Mouse (Mus musculus) mouse embryonic stem cell (cell line): ENCODE results near the gene Paqr8.

Experiments
- in situ Hi-C, 2 experiments: fragments of 300-500 bp; cut with MboI; formaldehyde crosslinking; loops; 1 replicate in 1 of 2; 3 replicates in 1 of 2; pipeline ENCODE4 v1.14.3; 2019 to 2020; ENCODE audit warnings: low sequenced_read_pairs in 2 of 2, low pct_unique_long_range_greater_than_20kb in 1 of 2, mixed read lengths in 1 of 2; ENCODE audit not compliant: unreplicated experiment in 1 of 2

The Paqr8 gene

DNA sequence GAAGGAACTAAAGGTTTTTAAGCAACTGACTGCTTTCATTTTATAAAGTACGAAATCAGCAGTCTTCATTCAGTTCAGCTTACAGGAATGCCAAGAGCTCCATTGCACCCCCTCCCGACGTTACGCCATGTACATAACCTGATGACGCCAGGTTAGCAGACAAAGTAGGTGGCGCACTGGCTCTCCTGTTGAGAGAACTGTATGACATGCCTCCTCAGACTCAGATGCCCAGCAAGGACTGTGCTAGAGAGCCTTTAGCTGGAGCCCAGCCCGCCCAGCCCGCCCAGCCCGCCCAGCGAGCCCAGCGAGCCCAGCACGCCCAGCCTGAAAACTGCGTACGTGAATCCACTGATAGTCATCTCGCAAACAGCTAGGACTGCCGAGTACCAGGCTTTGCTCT is 49.7 kb downstream of the Paqr8 start:
- in situ Hi-C loops = loop anchor here in 1 of 2 experiments (25.0 kb wide), 1 partner anchor 222 kb away; no protein-coding TSS in a partner anchor

DNA sequence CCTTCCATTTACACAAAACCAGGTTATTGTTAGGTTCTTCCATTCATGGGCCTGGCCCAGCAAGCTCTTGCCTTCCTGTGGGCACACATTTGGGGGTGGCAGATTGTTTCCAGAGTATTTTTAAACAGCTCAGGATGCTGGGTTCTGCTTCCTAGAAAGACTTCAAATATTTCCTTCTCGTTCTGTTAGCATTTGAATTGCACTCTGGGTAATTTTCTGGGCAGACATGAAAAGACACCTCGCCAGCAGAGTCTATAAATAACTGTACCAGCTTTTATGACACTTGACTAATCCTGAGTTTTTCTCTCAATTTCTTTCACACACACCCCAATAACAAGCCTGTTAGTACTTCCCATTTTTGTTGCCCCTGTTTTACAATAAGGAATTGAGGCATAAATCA is 50.9 kb downstream of the Paqr8 start:
- in situ Hi-C loops = loop anchor here in 1 of 2 experiments (25.0 kb wide), 1 partner anchor 221 kb away; no protein-coding TSS in a partner anchor

DNA sequence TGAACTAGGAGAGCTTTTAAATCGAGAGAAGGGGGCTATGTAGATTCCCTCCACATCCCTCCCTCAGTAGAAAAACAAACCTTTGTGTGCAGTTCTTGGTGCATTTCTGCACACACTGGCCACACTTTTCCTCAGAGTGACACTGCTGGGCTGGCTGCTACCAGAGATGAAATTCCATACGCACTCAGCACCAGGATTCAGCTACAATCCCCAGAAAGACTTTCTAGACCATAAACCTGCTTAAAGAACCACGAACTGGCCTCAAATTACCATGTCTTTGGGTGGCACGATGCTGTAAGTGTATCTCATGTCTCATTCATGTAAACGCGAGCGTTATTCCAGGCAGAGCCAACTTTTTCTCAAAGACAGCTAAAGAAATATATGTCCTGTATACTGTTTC is 51.5 kb downstream of the Paqr8 start:
- in situ Hi-C loops = loop anchor here in 1 of 2 experiments (25.0 kb wide), 1 partner anchor 220 kb away; no protein-coding TSS in a partner anchor

DNA sequence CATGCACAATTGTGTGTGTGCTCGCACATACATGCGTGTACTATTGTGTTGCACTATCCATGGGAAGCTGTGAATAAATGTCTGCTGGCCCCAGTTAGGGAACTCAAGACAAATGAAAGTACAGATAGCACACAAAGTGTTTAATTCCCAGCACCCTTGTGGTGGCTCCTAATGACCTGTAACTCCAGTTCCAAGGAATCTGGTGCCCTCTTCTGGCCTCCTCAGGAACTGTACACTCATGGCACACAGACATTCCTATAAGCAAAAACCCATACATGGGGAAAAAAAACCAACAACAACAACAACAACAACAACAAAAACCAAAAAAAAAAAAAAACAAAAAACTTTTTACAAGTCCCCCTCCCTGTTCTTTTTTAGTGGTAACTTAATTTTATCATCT is 52.6 kb downstream of the Paqr8 start:
- in situ Hi-C loops = loop anchor here in 1 of 2 experiments (25.0 kb wide), 1 partner anchor 219 kb away; no protein-coding TSS in a partner anchor

DNA sequence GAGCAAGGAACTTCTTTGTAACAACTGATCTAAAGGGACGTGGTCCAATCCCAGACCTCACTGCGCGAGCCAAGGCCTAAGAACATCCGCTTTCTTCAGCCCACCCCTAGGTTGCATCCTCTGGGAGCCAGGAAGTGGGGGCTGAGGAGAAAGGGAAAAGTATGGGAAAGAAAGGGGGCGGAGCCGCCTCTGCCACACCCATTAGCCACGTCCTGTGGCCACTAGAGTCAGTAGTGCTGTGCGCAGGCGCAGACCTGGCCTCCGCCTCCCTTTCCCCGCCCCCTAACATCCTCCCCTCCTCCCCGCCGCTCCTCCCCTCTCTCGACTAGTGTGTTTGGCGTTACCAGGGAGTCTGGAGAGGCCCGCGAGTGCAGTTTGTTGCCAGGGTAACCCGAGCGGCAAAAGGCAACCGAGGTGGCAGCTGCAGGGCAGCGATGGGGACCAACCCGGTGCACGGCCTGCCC is 60.9 kb downstream of the Paqr8 start, which contains the start of gene Efhc1:
TSS of gene Efhc1 (plus strand) at position 327 of the 464 bp plus-strand sequence.
- in situ Hi-C loops = no loop called here

DNA sequence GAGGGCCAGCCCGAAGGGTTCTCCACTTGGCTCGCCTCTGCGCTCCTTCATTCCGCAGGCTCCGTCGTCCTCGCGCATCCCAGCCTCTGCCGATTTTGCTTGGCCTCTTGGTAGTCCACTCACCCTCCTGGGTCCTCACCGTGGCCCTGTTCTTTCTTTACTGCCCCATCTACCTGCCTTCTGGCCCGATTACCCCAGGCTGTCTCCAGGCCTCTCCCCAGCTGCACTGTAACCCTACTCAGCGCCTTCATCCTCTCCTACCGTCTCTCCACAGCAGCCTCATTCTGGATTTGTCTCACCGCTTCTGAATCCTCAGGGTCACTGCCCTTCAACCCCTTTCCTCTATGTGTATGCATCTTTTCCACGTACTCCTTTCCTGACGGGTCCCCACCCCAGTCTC is 61.4 kb downstream of the Paqr8 start:
- in situ Hi-C loops = no loop called here

DNA sequence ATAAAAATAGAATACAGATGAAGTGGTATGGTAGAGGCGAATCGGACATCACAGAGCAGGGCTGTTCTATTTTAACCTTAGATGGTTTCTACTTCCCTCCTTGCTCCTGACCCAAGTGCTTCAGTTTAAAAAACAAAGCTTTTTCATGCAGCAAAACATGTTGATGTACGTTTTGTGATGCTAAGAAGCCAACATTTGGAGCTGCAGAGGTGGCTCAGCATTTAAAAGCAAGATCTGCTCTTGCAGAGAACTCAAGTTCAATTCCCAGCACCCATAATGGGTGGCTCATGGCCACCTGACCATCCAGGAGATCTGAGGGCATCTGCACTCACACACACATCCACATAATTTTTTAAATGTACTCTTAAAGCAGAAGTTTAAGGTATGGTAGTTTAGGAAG is 64.5 kb downstream of the Paqr8 start:
- in situ Hi-C loops = no loop called here

DNA sequence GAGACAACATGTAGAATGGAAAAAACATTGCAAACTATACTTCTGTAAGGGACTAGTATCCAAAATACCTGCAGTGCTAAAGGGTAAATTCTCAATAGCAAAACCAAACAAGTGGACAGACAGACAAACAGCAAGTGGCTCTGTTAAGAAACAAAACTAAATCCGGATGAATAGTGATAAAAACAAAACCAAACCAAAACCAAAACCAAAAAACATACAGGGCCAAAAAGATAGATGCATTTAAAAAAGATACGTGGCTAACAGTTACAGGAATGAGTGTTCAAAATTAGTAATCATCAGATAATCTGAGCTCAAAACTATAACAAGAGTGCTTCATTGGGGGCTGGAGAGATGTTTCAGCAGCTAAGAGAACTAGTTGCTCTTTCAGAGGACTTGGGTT is 79.2 kb downstream of the Paqr8 start:
- in situ Hi-C loops = no loop called here

DNA sequence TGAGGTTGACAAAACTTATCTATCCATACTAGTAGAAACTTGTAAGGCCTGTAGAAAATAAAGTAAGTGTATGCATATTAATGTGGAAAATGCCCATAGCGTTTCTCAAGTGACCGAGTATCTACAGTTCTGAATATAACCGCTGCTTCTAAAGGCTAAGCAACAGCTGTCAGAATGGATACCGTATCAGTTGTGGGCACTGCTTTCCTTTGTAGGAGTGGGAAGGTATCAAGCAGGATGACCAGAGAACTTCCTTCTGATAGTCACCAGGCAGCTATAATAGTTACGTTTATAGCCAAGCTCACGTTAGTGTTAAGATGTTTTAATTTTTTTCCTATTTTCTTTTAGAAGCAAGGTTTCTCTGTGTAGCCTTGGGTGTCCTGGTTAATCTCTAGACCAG is 83.0 kb downstream of the Paqr8 start:
- in situ Hi-C loops = no loop called here

DNA sequence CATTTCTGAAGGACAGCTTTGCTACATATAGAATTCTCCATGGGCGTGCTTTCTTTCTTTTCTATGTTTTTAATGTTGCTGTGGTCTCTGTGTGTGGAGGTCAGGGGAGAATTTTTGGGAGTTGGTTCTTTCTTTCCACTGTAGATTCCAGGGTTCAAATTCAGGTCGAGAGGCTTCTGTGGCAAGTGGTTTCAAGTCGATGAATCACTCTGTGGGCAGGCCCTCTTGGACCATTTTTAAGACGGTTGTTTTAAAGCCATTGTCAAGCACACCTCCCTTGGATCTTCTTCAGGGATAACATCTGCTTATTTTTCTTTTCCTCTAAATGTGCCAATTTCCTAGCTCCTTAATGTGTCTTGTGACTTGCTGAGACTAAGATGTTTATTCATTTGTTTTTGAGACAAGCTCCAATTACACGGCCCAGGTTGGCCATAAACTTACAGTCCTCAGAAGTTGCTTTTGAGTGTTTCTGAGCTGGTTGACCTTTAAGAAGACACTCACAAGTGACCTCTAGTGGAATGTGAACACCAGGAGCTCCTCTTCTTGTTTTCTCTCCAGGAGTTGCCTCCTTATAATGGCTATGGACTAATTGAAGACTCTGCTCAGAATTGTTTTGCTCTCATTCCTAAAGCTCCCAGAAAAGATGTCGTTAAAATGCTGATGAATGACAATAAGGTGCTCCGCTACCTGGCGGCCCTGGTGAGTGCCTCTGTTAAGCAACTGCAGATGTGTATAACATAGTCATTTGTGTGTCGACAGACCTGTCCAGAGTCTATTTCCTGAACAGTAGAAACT is 84.1 kb downstream of the Paqr8 start:
- in situ Hi-C loops = no loop called here

DNA sequence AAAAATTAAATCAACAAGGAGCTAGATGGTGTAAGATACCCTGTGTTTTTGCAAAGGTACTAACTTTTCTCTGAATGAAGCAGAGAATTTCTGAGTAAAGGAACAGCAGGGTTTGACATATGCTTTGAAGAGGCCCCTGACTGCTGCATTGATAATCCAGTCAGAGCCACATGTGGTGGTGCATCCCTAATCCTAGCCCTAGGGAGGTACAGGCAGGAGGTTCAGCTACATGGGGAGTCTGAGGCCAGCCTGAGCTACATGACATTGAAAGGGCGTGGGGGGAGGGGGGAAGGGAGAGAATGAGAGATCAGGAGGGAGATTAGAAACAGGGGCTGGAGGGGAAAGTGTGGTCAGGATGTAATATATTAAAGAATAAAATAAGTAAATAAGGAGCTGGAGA is 90.1 kb downstream of the Paqr8 start:
- in situ Hi-C loops = no loop called here

DNA sequence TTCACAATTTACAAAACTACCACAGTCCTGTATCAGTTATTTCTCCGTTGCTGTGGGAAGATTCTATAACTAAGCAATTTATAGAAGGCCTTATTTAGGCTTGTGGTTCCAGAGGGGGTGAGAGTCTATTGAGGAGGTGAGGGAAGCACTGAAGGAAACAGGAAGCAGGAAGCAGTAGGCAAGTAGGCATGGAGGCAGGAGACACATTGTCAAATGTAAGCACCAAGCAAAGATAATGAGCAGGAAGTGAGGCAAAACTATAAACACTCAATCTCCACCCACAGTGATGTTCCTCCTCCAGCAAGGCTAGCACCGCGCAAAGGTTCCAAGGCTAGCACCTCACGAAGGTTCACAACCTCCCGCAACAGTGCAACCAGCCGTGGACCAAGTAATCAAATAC is 91.4 kb downstream of the Paqr8 start:
- in situ Hi-C loops = no loop called here

DNA sequence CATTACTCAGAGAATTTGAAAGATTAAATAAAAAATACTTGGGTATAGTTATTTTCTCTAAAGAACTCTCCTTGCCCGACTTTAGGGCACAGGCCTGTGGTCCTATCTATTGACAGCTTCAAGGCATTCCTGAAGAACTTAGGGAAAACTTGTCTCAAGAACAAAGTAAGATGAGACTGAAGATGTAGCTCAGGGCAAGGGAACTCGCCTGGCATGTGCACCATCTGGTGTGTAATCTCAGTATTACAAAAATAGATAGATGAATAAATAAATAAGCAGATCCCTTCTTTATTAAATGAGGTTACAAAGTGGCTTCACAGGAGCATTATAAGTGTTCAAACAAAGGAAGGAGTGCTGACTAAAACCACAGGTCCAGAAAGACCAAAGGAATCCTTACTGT is 93.7 kb downstream of the Paqr8 start:
- in situ Hi-C loops = no loop called here

DNA sequence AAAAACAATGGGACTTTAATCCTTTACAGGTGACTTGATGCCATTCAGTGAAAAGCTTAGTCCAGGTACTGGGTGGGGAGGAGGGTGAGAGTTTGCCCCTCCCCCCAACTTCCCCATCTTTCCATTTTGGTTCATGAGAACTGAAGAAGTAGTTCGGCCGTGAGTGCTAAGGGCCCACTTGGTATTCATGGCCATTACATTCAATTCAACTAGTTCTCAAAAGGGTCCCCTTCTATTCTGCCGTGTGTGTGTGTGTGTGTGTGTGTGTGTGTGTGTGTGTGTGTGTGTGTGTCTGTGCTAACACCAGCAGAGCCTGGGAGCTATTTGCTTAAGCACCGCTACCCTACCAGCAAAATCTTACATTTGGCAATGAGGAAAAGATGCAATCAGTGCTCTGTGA is 94.2 kb downstream of the Paqr8 start:
- in situ Hi-C loops = no loop called here

DNA sequence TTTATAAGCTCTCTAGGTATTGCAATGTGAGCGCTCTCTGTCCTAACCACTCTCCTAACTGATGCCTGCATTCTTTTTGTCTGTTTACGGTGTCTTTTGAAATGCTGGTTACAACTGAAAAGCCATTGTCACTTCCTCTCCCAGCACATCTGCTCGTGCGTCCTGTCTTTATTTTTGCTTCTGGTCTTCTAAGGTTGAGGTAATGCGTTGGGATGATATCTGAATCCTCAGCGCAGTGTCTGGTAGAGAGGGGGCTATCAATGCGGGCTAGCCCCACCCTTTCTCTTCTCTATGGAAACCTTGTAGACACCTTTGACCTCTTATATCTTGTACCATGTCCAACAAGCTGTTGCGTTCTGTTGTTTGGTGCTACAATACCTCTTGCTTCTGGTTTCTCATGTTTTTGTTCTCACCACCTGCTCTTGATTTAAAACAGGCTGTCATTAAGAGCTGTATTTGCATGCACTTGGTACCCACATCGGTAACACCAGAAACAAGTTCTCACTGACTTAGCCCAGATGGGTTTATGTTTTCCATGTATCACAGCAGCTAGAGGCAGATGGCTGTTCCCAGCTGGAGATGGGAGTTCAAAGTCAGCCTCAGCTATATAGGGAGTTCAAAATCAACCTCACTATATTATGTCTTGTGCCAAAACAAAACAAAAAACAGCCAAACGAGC is 96.1 kb downstream of the Paqr8 start:
- in situ Hi-C loops = no loop called here
